ENCODE assay signal across 12 mouse cellular contexts in the genomic region with DNA sequence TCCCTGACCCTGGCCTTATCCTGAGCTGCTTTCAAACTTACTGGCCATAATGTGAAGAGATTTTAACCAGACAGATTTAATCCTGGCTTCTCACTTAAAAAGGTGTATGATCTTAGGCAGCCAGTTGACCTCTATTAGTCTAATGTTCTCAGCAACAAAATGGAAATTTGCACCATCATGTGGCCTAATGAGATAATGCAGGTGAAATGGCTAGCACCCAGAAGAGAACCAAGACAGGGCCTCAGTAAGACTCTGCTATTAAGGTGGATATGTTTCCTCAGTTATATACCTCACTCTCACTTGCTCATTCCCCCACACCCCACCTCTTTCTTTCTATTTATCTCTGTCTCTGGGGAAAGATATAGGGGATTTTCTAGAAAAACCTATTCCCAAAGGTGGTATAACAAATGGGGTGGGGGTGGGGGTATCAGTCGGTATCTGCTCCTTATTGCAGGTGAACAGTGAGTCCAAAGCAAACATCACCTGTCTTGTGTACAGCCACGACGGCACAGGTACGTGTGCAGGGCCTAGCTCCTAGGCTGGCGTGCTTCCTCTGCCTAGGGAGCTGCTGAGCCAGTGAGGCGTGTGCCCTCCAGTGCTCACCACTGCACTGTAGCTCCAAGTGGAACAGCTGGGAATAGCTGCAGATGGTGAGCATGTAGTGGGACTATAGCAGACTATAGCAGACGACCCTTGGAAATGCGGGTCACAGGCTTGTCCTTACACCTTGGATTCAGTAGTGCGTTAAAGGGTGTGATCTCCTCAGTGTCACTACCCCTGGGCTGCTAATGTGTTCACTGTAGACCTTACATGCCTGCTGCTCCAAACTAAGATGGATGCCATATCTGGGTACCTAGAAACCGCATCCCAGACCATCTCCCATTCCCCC. TPM values are rescaled to one million over a fixed set of nuclear protein-coding genes. Genes with fewer than 3 reads are reported as not detected.
DNase-seq lines count a peak whose midpoint lies in the region; ATAC-seq and TF ChIP-seq lines count a peak whose summit lies in the region.
"Had no signal": no experiment of that assay in that cellular context is flagged by ENCODE, and none has a peak within 500 bp of the region (broad histone marks: within the 10 kb centered on the region; RNA-seq: fewer than 3 reads in every experiment).

No protein-coding gene starts in this region.

- intact Hi-C loops in gastrocnemius, adult 2 months (cut with DNase I): no loop called here

- no peak for DNase-seq in gastrocnemius, adult 2 months
- DNase-seq in gastrocnemius, adult 18-20 months (ENCODE audit: low spot score): no peak
- no peak for DNase-seq in neural tube, embryonic 10.5 days (ENCODE audit: extremely low spot score, low spot score)
- no peak for DNase-seq in liver, embryonic 13.5 days
- DNase-seq in embryo, embryonic 9.5 days (ENCODE audit: extremely low spot score): no peak
- no peak for DNase-seq in right cerebral cortex, postnatal 10 days (ENCODE audit: low spot score in 2 of 2)
- DNase-seq in spleen, postnatal 4 days (ENCODE audit: low spot score in 2 of 2): no peak
- DNase-seq: kidney, postnatal 14 days had no signal

- H3K4me3 ChIP-seq in gastrocnemius, adult 2 months: no peak overlapping the region
- no peak overlapping the region for H3K4me3 ChIP-seq in neural tube, embryonic 12.5 days
- H3K4me3 ChIP-seq in liver, embryonic 13.5 days (replicated peaks): no peak overlapping the region
- H3K4me3 ChIP-seq: heart, embryonic 10.5 days; liver, embryonic 15.5 days had no signal

- no peaks in the 10 kb centered on the region for H3K4me1 ChIP-seq in neural tube, embryonic 12.5 days
- no peaks in the 10 kb centered on the region for H3K4me1 ChIP-seq in liver, embryonic 13.5 days (replicated peaks)
- H3K4me1 ChIP-seq: heart, embryonic 10.5 days; liver, embryonic 15.5 days had no signal

- H3K27ac ChIP-seq in gastrocnemius, adult 2 months: no peak overlapping the region
- no peak overlapping the region for H3K27ac ChIP-seq in neural tube, embryonic 12.5 days
- no peak overlapping the region for H3K27ac ChIP-seq in liver, embryonic 13.5 days
- H3K27ac ChIP-seq: heart, embryonic 10.5 days; liver, embryonic 15.5 days had no signal

- peaks cover 62% of the 10 kb centered on the region for H3K36me3 ChIP-seq in neural tube, embryonic 12.5 days
- H3K36me3 ChIP-seq in liver, embryonic 13.5 days: peaks cover 87% of the 10 kb centered on the region

- peak; percentile 12; the same call in 1 of the 2 replicates for TF ChIP-seq CTCF in gastrocnemius, adult 2 months (IDR thresholded peaks at IDR 0.05)

- 0 out of 2 replicates have a peak, but pooled peaks have one; percentile 13 for ATAC-seq in neural tube, embryonic 12.5 days (ENCODE audit: low FRiP score, low read depth)
- peak; percentile 25; the same call in 1 of the 2 replicates for ATAC-seq in liver, embryonic 13.5 days (ENCODE audit: low read depth)

- H3K27me3 ChIP-seq in neural tube, embryonic 12.5 days (replicated peaks): no peaks in the 10 kb centered on the region
- no peaks in the 10 kb centered on the region for H3K27me3 ChIP-seq in liver, embryonic 13.5 days
- H3K27me3 ChIP-seq: liver, embryonic 15.5 days had no signal

- H3K9me3 ChIP-seq in neural tube, embryonic 12.5 days: no peaks in the 10 kb centered on the region
- H3K9me3 ChIP-seq in liver, embryonic 13.5 days (replicated peaks): no peaks in the 10 kb centered on the region
- H3K9me3 ChIP-seq: heart, embryonic 10.5 days; liver, embryonic 15.5 days had no signal

- WGBS in neural tube, embryonic 12.5 days: 94% methylated on average over 10 of the region's 10 CpGs
- 91% methylated on average over 10 of the region's 10 CpGs for WGBS in liver, embryonic 13.5 days (ENCODE audit: insufficient replicate concordance)

- H3K4me2 ChIP-seq in neural tube, embryonic 12.5 days (replicated peaks): no peak overlapping the region
- no peak overlapping the region for H3K4me2 ChIP-seq in liver, embryonic 13.5 days
- H3K4me2 ChIP-seq: liver, embryonic 15.5 days had no signal

- H3K9ac ChIP-seq in neural tube, embryonic 12.5 days: no peak overlapping the region
- H3K9ac ChIP-seq in liver, embryonic 13.5 days: no peak overlapping the region
- H3K9ac ChIP-seq: liver, embryonic 15.5 days had no signal

RNA-seq across cellular contexts. Expression of a gene that starts 20.0 kb away (rescaled TPM):
- total RNA-seq in gastrocnemius, adult 2 months (2021): 10 to 100 TPM; 19.5 to 35.2 TPM
- total RNA-seq in gastrocnemius, adult 18-20 months (2021): 10 to 100 TPM; 20.2 to 33.2 TPM
- polyA plus RNA-seq in neural tube, embryonic 12.5 days (2016; fragmentation: Nextera tagmentation; extraction: Ambion mirVana): 293 and 305 TPM in 2 replicates
- 20.9 and 22.2 TPM in 2 replicates for polyA plus RNA-seq in liver, embryonic 13.5 days (2015; fragmentation: Nextera tagmentation; extraction: Ambion mirVana)

RNA-seq across cellular contexts. Expression of a gene that starts 33.0 kb away (rescaled TPM):
- total RNA-seq in gastrocnemius, adult 2 months (2021): 1,000 to 10,000 TPM; 2,819 to 3,581 TPM
- total RNA-seq in gastrocnemius, adult 18-20 months (2021): 1,000 to 10,000 TPM; 2,670 to 3,214 TPM
- polyA plus RNA-seq in neural tube, embryonic 12.5 days (2016; fragmentation: Nextera tagmentation; extraction: Ambion mirVana): 2.1 TPM in 2 replicates
- polyA plus RNA-seq in liver, embryonic 13.5 days (2015; fragmentation: Nextera tagmentation; extraction: Ambion mirVana): 0.29 and 0.55 TPM in 2 replicates
- total RNA-seq: neutrophil, adult 5-6 weeks had no signal

RNA-seq across cellular contexts. Expression of a gene that starts 38.8 kb away (rescaled TPM):
- total RNA-seq in gastrocnemius, adult 2 months (2021): 100 to 1,000 TPM; 158 to 193 TPM
- total RNA-seq in gastrocnemius, adult 18-20 months (2021): 100 to 1,000 TPM; 192 to 193 TPM
- 127 and 128 TPM in 2 replicates for polyA plus RNA-seq in neural tube, embryonic 12.5 days (2016; fragmentation: Nextera tagmentation; extraction: Ambion mirVana)
- polyA plus RNA-seq in liver, embryonic 13.5 days (2015; fragmentation: Nextera tagmentation; extraction: Ambion mirVana): 58.1 and 65.0 TPM in 2 replicates
